Mouse (Mus musculus) Patski (cell line): Measurements from ENCODE around the gene Zfp626. TPM values are rescaled to one million over a fixed set of nuclear protein-coding genes. Genes with fewer than 3 reads are reported as not detected.
"Not testable (repeated sequence)": the region's sequence is repeated elsewhere in the genome, so short reads cannot be mapped to it uniquely, and the experiment has no call there.

Experiments used
- ATAC-seq: fragments of 100-300 bp; one replicate; pipeline ENCODE4 v1.8.0; 2021
- CTCF ChIA-PET: fragments of 350-600 bp; sonication (Branson Sonifier 250); formaldehyde crosslinking; loops from one replicate; lab custom pipeline; 2022; ENCODE audit warnings: inconsistent platforms; lab: Charles Lee
- POLR2A ChIA-PET: fragments of 350-600 bp; sonication (Branson Sonifier 250); formaldehyde crosslinking; loops from one replicate; lab custom pipeline; 2022; ENCODE audit warnings: antibody characterized with exemption, inconsistent platforms; lab: Charles Lee
- DNase-seq: peaks from one replicate; pipeline ENCODE4 v3.0.0-alpha.2; 2011; ENCODE audit warnings: low read depth, low spot score
- H3K27me3 ChIP-seq: fragments of 371-371 bp; one replicate; pipeline ENCODE4 v1.5.1; 2021
- CTCF ChIP-seq: fragments of 100-300 bp; IDR thresholded peaks from one replicate; pipeline ENCODE4 v1.5.1; 2021
- in situ Hi-C: fragments of 300-500 bp; cut with MboI; formaldehyde crosslinking; loops from 3 replicates; pipeline ENCODE4 v1.11.1; 2018; ENCODE audit warnings: low pct_unique_long_range_greater_than_20kb, mixed read lengths
- polyA plus RNA-seq: library from polyadenylated mRNA; unstranded; gene quantifications from one replicate; pipeline ENCODE4 v1.2.3, GENCODE M21; 2021

Zfp626 gene
- 4.2 TPM for polyA plus RNA-seq

DNA sequence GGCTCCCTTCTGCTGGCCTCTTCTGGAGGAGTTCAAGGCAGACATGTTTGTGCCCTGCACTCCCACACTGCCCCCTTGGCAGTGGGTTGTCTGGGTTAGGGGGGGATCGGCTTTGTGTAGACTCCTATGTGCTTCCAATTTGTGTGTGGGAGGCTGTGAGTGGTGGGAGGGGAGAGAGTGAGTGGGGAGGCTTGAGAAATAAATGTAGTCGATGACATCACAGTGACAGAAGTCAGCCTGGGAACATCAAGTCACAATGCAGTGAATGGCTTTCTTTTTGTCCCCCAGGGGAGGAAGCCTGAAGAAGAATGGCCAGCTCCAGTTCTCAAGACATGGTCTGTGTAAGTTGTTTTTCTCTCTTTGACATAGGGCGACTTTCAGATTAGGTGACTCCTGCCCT lies at the start of gene Zfp626:
TSS of gene Zfp626 (plus strand) at position 301 of the 400 bp plus-strand sequence.
- POLR2A ChIA-PET, ATAC-seq, DNase-seq, H3K27me3 ChIP-seq, CTCF ChIA-PET, in situ Hi-C loops: not testable (repeated sequence)

GRCm38 (mm10) chr7:27765176-27765886 lies 41.7 kb upstream of the Zfp626 start:
- DNase-seq (no peak), ATAC-seq (no peak)
- in situ Hi-C loops, result no loop called here
- H3K27me3 ChIP-seq, result no peaks in the 10 kb centered on the region
- ChIA-PET CTCF (interaction anchor here (0.6 kb wide), 1 partner anchor 20 kb away, joined by 3 read pairs; no protein-coding TSS in a partner anchor), POLR2A (no interaction called here)
- TF ChIP-seq CTCF, result no peak

DNA sequence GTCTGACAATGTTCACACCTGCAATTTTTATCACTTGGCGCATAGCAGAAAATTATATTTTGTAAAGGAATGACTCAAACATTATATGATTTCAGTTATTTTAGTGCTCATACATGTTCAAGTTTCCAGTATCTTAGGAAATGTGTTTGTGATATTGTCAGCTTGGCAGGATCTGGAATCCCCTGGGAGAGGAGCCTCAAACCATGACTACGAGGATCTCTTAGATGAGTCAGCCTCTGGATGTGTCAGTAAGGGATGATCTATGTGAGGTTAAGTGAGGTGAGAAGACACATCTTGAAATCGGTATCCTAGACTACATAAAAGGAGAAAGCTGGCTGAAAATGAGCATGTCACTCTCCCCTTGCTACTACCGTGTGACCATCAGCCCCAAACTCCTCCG lies 17.7 kb upstream of the Zfp626 start:
- in situ Hi-C loops, result no loop called here
- POLR2A ChIA-PET, result no interaction called here
- CTCF ChIA-PET, result no interaction called here
- no peak for TF ChIP-seq CTCF
- DNase-seq (no peak), ATAC-seq (no peak)
- no peaks in the 10 kb centered on the region for H3K27me3 ChIP-seq

DNA sequence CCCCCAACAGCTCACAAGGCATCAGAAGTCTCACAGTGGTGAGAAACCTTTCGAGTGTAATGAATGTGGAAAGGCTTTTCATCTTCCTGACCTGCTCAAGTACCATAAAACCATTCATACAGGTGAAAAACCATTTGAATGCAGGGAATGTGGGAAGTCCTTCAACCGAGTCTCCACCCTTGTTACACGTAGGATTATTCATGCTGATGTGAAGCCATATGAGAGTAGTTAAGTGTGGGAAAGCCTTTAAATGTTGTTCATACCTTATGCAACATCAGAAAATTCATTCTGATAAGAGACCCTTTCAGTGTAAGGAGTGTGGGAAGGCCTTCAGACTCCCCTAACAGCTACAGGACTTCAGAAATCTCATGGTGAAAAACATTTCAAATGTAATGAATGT lies 13.1 kb upstream of the Zfp626 start:
- in situ Hi-C loops, ATAC-seq, H3K27me3 ChIP-seq, CTCF ChIA-PET, POLR2A ChIA-PET, DNase-seq: not testable (repeated sequence)

- CTCF ChIA-PET, result no interaction called here
- no peak for TF ChIP-seq CTCF
Observed at GRCm38 (mm10) chr7:27794566-27794965, 12.4 kb upstream of the Zfp626 start.

GRCm38 (mm10) chr7:27797906-27798811 lies 8.8 kb upstream of the Zfp626 start:
- DNase-seq, result no peak
- H3K27me3 ChIP-seq, result no peaks in the 10 kb centered on the region
- ChIA-PET CTCF (interaction anchor here (0.9 kb wide), 1 partner anchor 21 kb away, joined by 3 read pairs; no protein-coding TSS in a partner anchor), POLR2A (no interaction called here)
- no peak for ATAC-seq
- peak; percentile 28 for TF ChIP-seq CTCF
- in situ Hi-C loops, result no loop called here

More at GRCm38 (mm10) chr7:27794566-27794965, 12.4 kb upstream of the Zfp626 start:
- no peak for DNase-seq
- peak; percentile 31 for ATAC-seq
- POLR2A ChIA-PET, result no interaction called here
- in situ Hi-C loops, result no loop called here
- no peaks in the 10 kb centered on the region for H3K27me3 ChIP-seq

- peak; percentile 64 for TF ChIP-seq CTCF
- DNase-seq (no peak), ATAC-seq (no peak)
- H3K27me3 ChIP-seq, result no peaks in the 10 kb centered on the region
- CTCF ChIA-PET, result interaction anchor here (0.7 to 2.1 kb wide), 2 partner anchors 106 to 129 kb away, joined by 4 to 6 read pairs; no protein-coding TSS in a partner anchor
- in situ Hi-C loops, result no loop called here
- POLR2A ChIA-PET, result no interaction called here
Observed at GRCm38 (mm10) chr7:27801137-27801536, 5.9 kb upstream of the Zfp626 start.

GRCm38 (mm10) chr7:27802986-27803385 lies 4.0 kb upstream of the Zfp626 start:
- no peaks in the 10 kb centered on the region for H3K27me3 ChIP-seq
- ATAC-seq, result no peak
- TF ChIP-seq CTCF, result no peak
- in situ Hi-C loops, result no loop called here
- ChIA-PET CTCF (no interaction called here), POLR2A (no interaction called here)
- no peak for DNase-seq

- in situ Hi-C loops, result no loop called here
Observed at GRCm38 (mm10) chr7:27804297-27805030, 2.5 kb upstream of the Zfp626 start.

GRCm38 (mm10) chr7:27807305-27807704 lies 309 bp downstream of the Zfp626 start:
- CTCF ChIA-PET, ATAC-seq, POLR2A ChIA-PET, DNase-seq, H3K27me3 ChIP-seq, in situ Hi-C loops: not testable (repeated sequence)

More at GRCm38 (mm10) chr7:27804297-27805030, 2.5 kb upstream of the Zfp626 start:
- no peaks in the 10 kb centered on the region for H3K27me3 ChIP-seq
- CTCF ChIA-PET, result interaction anchor here (1.5 kb wide), 1 partner anchor 8 kb away, joined by 3 read pairs; no protein-coding TSS in a partner anchor
- TF ChIP-seq CTCF, result no peak
- ATAC-seq (peak; percentile 98), DNase-seq (peak; percentile 37)
- POLR2A ChIA-PET, result interaction anchor here (0.7 kb wide), 1 partner anchor 14 kb away, joined by 3 read pairs; no protein-coding TSS in a partner anchor
